Mouse (Mus musculus) cortical plate, adult 2 months (tissue): Measurements from ENCODE around the gene Krtap17-1.

Experiments used
- CTCF ChIP-seq: fragments of 200-500 bp; IDR thresholded peaks from 2 replicates; pipeline ENCODE4 v1.5.1; 2011; ENCODE audit warnings: mild to moderate bottlenecking, control low read depth, low read length; ENCODE audit not compliant: insufficient read depth; ENCODE audit errors: extremely low read depth
- POLR2A ChIP-seq: fragments of 200-500 bp; IDR thresholded peaks from 2 replicates; pipeline ENCODE4 v1.6.1; 2011; ENCODE audit warnings: mild to moderate bottlenecking, low read length, control low read depth; ENCODE audit not compliant: insufficient read depth; ENCODE audit errors: extremely low read depth

- no peak for TF ChIP-seq CTCF
- no peak for TF ChIP-seq POLR2A
These were observed 22.3 kb upstream of the Krtap17-1 start, which contains the start of gene Krt33a for GRCm38 (mm10) chr11:100016112-100016511.
